In the genomic region with DNA sequence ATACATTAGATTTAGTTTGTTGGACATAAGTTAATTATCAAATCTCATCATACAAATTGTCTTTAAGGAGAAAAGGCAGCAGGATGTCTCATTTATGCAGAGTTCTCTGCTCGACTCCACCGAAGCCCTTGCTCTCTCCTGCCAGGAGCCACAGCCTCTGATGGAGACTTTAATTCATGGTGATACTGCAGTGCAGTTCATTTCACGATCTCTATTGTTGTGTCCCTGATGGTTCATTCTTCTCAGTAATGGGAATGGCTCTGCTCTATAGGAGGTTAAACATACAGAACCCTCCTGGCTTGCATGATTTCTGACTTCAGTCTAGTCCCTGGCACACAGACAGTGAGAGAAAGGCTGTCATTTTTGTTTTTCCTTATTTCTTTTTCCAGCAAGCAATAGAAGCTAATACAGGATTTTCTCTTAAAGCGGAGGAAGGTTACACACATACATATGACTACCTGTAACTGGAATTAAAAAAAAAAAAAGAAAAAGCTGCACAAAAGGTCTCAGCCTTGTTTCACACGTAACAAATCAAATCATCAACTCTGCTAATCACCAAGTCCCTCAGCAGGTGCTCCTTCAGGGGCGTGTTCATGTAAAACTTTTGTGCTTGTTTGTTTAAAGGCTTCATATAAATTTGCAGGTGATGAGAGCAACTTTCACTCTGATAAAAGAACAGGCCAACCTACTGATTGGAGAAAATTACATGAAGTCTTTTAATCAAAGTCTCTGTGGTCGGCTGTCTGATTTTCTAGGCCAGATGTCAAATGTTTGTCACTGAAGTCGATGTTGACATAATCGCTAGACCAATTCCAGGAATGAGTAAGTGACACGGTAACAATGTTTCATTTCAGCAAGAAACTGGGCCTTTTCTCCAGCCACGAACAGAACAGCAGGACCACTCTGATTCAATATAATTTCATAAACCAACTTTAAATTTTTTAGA, we compare ENCODE assay signal across 24 mouse cellular contexts.
DNase-seq lines count a peak whose midpoint lies in the region; ATAC-seq and TF ChIP-seq lines count a peak whose summit lies in the region.
"Had no signal": no experiment of that assay in that cellular context is flagged by ENCODE, and none has a peak within 500 bp of the region (broad histone marks: within the 10 kb centered on the region; RNA-seq: fewer than 3 reads in every experiment).

No protein-coding gene starts in this region.

- H3K9ac ChIP-seq in lung, postnatal 0 days (replicated peaks; ENCODE audit: low read depth) = no peak overlapping the region
- H3K9ac ChIP-seq: embryonic facial prominence, embryonic 12.5 days; forebrain, embryonic 15.5 days; hindbrain, embryonic 15.5 days; lung, embryonic 15.5 days; neural tube, embryonic 12.5 days had no signal

- TF ChIP-seq EP300 in lung, postnatal 0 days (IDR thresholded peaks at IDR 0.05) = no peak

- no peak for TF ChIP-seq CTCF in lung, postnatal 0 days (IDR thresholded peaks at IDR 0.05)

- no peak overlapping the region for H3K27ac ChIP-seq in lung, postnatal 0 days (ENCODE audit: low read length)
- H3K27ac ChIP-seq: embryonic facial prominence, embryonic 12.5 days; forebrain, embryonic 15.5 days; hindbrain, embryonic 15.5 days; kidney, postnatal 0 days; lung, embryonic 15.5 days; neural tube, embryonic 12.5 days; stomach, postnatal 0 days had no signal

- DNase-seq in embryo, embryonic 11 days = peak; percentile 8
- DNase-seq in embryo, embryonic 9.5 days (ENCODE audit: extremely low spot score) = no peak
- DNase-seq in lung, postnatal 0 days (ENCODE audit: low spot score) = peak; percentile 12
- DNase-seq in lung, adult 18-20 months = no peak
- peak; percentile 3 for DNase-seq in ZHBTc4 (ENCODE audit: low read depth, low spot score)
- DNase-seq in hindlimb bud, embryonic 11.5 days (ENCODE audit: extremely low spot score, low read depth, low spot score) = peak; percentile 61
- DNase-seq in ovary, adult 18-20 months (ENCODE audit: low spot score) = no peak
- no peak for DNase-seq in thymus, postnatal 25 days
- DNase-seq: adrenal gland, postnatal 36 days; cerebellum, adult 18-20 months; cerebellum, postnatal 36 days; gastrocnemius, postnatal 36 days; kidney, adult 18-20 months; layer of hippocampus, postnatal 36 days; liver had no signal

- no peak overlapping the region for H3K4me2 ChIP-seq in lung, postnatal 0 days (replicated peaks; ENCODE audit: low read depth, low read length)
- H3K4me2 ChIP-seq: embryonic facial prominence, embryonic 12.5 days; forebrain, embryonic 15.5 days; hindbrain, embryonic 15.5 days; lung, embryonic 15.5 days; neural tube, embryonic 12.5 days had no signal

- 55% methylated on average over 11 of the region's 11 CpGs for WGBS in lung, postnatal 0 days

- no peaks in the 10 kb centered on the region for H3K4me1 ChIP-seq in lung, postnatal 0 days (ENCODE audit: insufficient read depth, low read depth, low read length)
- H3K4me1 ChIP-seq: embryonic facial prominence, embryonic 12.5 days; forebrain, embryonic 15.5 days; lung, embryonic 15.5 days; neural tube, embryonic 12.5 days had no signal

- no peaks in the 10 kb centered on the region for H3K9me3 ChIP-seq in lung, postnatal 0 days (ENCODE audit: low read length)
- H3K9me3 ChIP-seq: embryonic facial prominence, embryonic 12.5 days; forebrain, embryonic 15.5 days; hindbrain, embryonic 15.5 days; lung, embryonic 15.5 days; neural tube, embryonic 12.5 days had no signal

- no peaks in the 10 kb centered on the region for H3K36me3 ChIP-seq in lung, postnatal 0 days (ENCODE audit: insufficient read depth, low read length)
- H3K36me3 ChIP-seq: embryonic facial prominence, embryonic 12.5 days; forebrain, embryonic 15.5 days; hindbrain, embryonic 15.5 days; lung, embryonic 15.5 days; neural tube, embryonic 12.5 days had no signal

- H3K4me3 ChIP-seq in lung, postnatal 0 days (ENCODE audit: low read depth, low read length) = no peak overlapping the region
- H3K4me3 ChIP-seq: embryonic facial prominence, embryonic 12.5 days; erythroblast, embryonic 14.5 days; forebrain, embryonic 15.5 days; hindbrain, embryonic 15.5 days; lung, embryonic 15.5 days; neural tube, embryonic 12.5 days had no signal

- no peaks in the 10 kb centered on the region for H3K27me3 ChIP-seq in lung, postnatal 0 days (replicated peaks; ENCODE audit: insufficient read depth, low read length)
- H3K27me3 ChIP-seq: embryonic facial prominence, embryonic 12.5 days; forebrain, embryonic 15.5 days; hindbrain, embryonic 15.5 days; lung, embryonic 15.5 days; neural tube, embryonic 12.5 days had no signal

- ATAC-seq in lung, postnatal 0 days = no peak
- ATAC-seq: CD4-positive, CD25-positive, alpha-beta regulatory T cell, adult 4 months; forebrain, embryonic 15.5 days had no signal

Comparison
In these comparisons a context has a peak if more than half of its experiments do, and no peak if none do; other contexts are left out.
1. DNase-seq: peak in embryo, embryonic 11 days (single experiment), lung, postnatal 0 days (single experiment), ZHBTc4 (single experiment) and hindlimb bud, embryonic 11.5 days (single experiment); none in embryo, embryonic 9.5 days (single experiment), lung, adult 18-20 months (0 of 2), ovary, adult 18-20 months (single experiment) and thymus, postnatal 25 days (single experiment).